Mouse (Mus musculus) thymus, adult 2 months (tissue): ENCODE results near the gene Zdhhc13.

Experiments used
- CTCF ChIP-seq: fragments of 200-500 bp; IDR thresholded peaks from 2 replicates; pipeline ENCODE4 v1.5.1; 2012; ENCODE audit warnings: mild to moderate bottlenecking, control low read depth, low read length, moderate library complexity, borderline replicate concordance; ENCODE audit not compliant: control insufficient read depth, poor library complexity, insufficient read depth; ENCODE audit errors: extremely low read depth
- POLR2A ChIP-seq: fragments of 200-500 bp; IDR thresholded peaks from 2 replicates; pipeline ENCODE4 v1.6.1; 2012; ENCODE audit warnings: mild to moderate bottlenecking, low read length, control low read depth, moderate library complexity; ENCODE audit not compliant: control insufficient read depth, poor library complexity, insufficient read depth; ENCODE audit errors: extremely low read depth

DNA sequence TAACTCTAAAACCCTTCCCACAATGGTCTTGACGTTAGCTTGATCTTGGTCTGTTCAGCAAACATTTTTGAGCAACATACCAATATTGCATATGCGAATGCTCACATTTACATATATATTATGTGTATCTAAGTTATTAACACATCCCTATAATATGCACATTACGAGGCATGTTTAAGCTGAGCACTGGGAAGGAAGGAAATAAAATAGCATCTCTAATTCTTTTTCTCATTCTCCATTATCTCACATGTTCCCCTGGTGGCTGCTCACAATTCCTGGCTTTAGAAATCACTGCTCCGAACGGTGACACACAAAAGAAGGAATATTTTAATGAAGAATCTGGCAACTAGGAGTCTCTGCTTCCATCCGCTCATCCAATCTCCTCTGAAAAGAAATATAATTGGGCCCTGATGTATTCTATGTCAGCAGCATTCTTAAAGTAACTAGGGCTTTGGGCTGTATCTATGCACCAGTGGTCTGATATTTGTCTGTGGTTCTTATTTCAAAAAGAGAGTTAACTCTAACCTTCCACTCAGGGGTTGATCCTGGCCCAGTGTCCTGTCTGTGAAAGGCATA lies 62.8 kb downstream of the Zdhhc13 start:
- TF ChIP-seq CTCF = no peak
- no peak for TF ChIP-seq POLR2A
